Mouse (Mus musculus) heart, adult 11 months (tissue): ENCODE measurements around the gene Ap5z1.

Experiments
- DNase-seq: peaks from one replicate; pipeline ENCODE4 v3.0.0; 2022

The Ap5z1 gene

DNA sequence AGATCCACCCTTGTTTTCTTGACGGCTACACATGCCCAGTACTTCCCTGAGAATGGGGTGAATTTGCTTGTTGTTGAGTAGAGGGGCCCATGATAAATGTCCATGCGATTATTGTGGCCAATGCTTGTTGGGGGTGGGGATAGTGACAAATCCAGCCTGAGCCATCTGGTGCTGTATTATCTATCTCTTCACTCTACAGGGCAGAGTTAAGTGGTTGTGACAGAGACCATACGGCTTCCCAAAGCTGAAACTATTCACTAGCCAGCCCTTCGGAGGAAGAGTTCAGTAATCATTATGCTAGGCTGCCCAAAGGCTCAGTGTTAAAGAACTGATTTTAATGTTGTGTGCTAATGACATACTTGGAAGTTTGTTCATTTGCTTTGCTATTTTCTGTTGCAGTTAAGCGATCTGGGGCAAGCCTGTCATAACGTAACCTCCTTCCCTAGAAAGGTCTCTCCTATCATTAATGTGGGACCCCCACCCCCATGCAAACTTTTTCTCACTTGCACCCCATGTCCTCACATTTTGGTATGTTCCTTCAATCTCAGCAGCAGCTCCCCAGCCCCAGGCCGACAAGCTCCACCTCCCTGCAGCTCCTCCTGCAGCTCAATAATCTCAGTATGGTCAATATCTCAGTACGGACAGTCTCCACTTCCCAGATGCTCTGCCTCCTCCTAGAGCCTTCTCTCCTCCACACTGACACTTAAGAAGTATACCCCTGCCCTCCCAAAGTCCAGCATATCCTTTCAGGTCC lies 61.1 kb downstream of the Ap5z1 start:
- no peak for DNase-seq
